Mouse (Mus musculus) liver, embryonic 16.5 days (tissue): ENCODE measurements around the gene Pygm. TPM values are rescaled to one million over a fixed set of nuclear protein-coding genes. Genes with fewer than 3 reads are reported as not detected.

Experiments
- ATAC-seq: fragments of 200-750 bp; cut with Nextera tagmentation; 2 replicates; pipeline ENCODE4 v1.8.0; 2017; ENCODE audit warnings: low read depth, mild to moderate bottlenecking, moderate number of reproducible peaks, moderate library complexity
- H3K27ac ChIP-seq: fragments of 300-500 bp; sonication (generic); 2 replicates; pipeline ENCODE4 v1.5.1; 2014; ENCODE audit warnings: mild to moderate bottlenecking, low read length
- H3K27me3 ChIP-seq: fragments of 300-500 bp; sonication (generic); 2 replicates; pipeline ENCODE4 v1.6.1; 2014; ENCODE audit warnings: low read depth, low read length, mixed read lengths; ENCODE audit not compliant: control insufficient read depth, insufficient read depth
- H3K36me3 ChIP-seq: fragments of 300-500 bp; sonication (generic); 2 replicates; pipeline ENCODE4 v1.6.1; 2014; ENCODE audit warnings: mild to moderate bottlenecking; ENCODE audit not compliant: control insufficient read depth, insufficient read depth
- H3K4me1 ChIP-seq: fragments of 300-500 bp; sonication (generic); 2 replicates; pipeline ENCODE4 v1.6.1; 2014; ENCODE audit warnings: low read depth, low read length, mixed read lengths; ENCODE audit not compliant: control insufficient read depth
- H3K4me2 ChIP-seq: fragments of 300-500 bp; sonication (generic); 2 replicates; pipeline ENCODE4 v1.6.1; 2014; ENCODE audit warnings: low read depth, low read length, mixed read lengths
- H3K4me3 ChIP-seq: fragments of 300-500 bp; sonication (generic); 2 replicates; pipeline ENCODE4 v1.5.1; 2014; ENCODE audit warnings: low read depth, mild to moderate bottlenecking, low read length
- H3K9ac ChIP-seq: fragments of 300-500 bp; sonication (generic); 2 replicates; pipeline ENCODE4 v1.6.1; 2014; ENCODE audit warnings: low read depth, low read length
- H3K9me3 ChIP-seq: fragments of 300-500 bp; sonication (generic); replicated peaks from 2 replicates; pipeline ENCODE4 v1.6.1; 2016; ENCODE audit warnings: low read length; ENCODE audit not compliant: control insufficient read depth
- WGBS: fragments of 180-500 bp; shearing (Covaris S2); extraction: QIAGEN DNeasy Blood & Tissue Kit; methylation state at CpG from one replicate; pipeline ENCODE4 v1.1.7; 2014; ENCODE audit not compliant: insufficient replicate concordance; 5-methylcytosine and 5-hydroxymethylcytosine counted together
- polyA plus RNA-seq: library from polyadenylated mRNA; unstranded; fragments of >200 nt; fragmentation: Nextera tagmentation; extraction: Ambion mirVana; gene quantifications from 2 replicates; pipeline ENCODE4 v1.2.1, GENCODE M21; 2015

The Pygm gene
- polyA plus RNA-seq, 1 experiment from 2014 or later, result 11.2 TPM

GRCm38 (mm10) chr19:6418984-6419692 is 34.9 kb downstream of the Pygm start:
- no peak overlapping the region for H3K9ac ChIP-seq
- no peaks in the 10 kb centered on the region for H3K9me3 ChIP-seq
- H3K36me3 ChIP-seq, result no peaks in the 10 kb centered on the region
- no peak overlapping the region for H3K4me3 ChIP-seq
- peaks cover 48% of the 10 kb centered on the region for H3K27me3 ChIP-seq
- 5% methylated on average over 20 of the region's 23 CpGs for WGBS
- 0 out of 2 replicates have a peak overlapping the region, but pooled peaks have one; percentile 79 for H3K4me2 ChIP-seq
- peaks cover 4% of the 10 kb centered on the region for H3K4me1 ChIP-seq
- H3K27ac ChIP-seq, result no peak overlapping the region
- ATAC-seq, result no peak

- H3K4me3 ChIP-seq, result no peak overlapping the region
- H3K27me3 ChIP-seq, result peaks cover 48% of the 10 kb centered on the region
- H3K9ac ChIP-seq, result no peak overlapping the region
- no peak overlapping the region for H3K27ac ChIP-seq
- 49% methylated on average over 9 of the region's 9 CpGs for WGBS
- H3K4me1 ChIP-seq, result peaks cover 4% of the 10 kb centered on the region
- H3K36me3 ChIP-seq, result no peaks in the 10 kb centered on the region
- no peak overlapping the region for H3K4me2 ChIP-seq
- ATAC-seq, result no peak
- no peaks in the 10 kb centered on the region for H3K9me3 ChIP-seq
These were observed 35.7 kb downstream of the Pygm start for GRCm38 (mm10) chr19:6419805-6420310.

- H3K9ac ChIP-seq, result no peak overlapping the region
- H3K4me2 ChIP-seq, result no peak overlapping the region
- no peaks in the 10 kb centered on the region for H3K9me3 ChIP-seq
- WGBS, result 46% methylated on average over 19 of the region's 19 CpGs
- H3K27ac ChIP-seq, result no peak overlapping the region
- no peak for ATAC-seq
- H3K36me3 ChIP-seq, result no peaks in the 10 kb centered on the region
- H3K4me3 ChIP-seq, result no peak overlapping the region
- peaks cover 4% of the 10 kb centered on the region for H3K4me1 ChIP-seq
- H3K27me3 ChIP-seq, result peaks cover 53% of the 10 kb centered on the region
These were observed 36.4 kb downstream of the Pygm start for GRCm38 (mm10) chr19:6420481-6421210.

- H3K9ac ChIP-seq, result no peak overlapping the region
- no peak overlapping the region for H3K27ac ChIP-seq
- peaks cover 59% of the 10 kb centered on the region for H3K27me3 ChIP-seq
- H3K4me3 ChIP-seq, result no peak overlapping the region
- no peaks in the 10 kb centered on the region for H3K9me3 ChIP-seq
- no peak for ATAC-seq
- H3K4me2 ChIP-seq, result no peak overlapping the region
- 57% methylated on average over 9 of the region's 9 CpGs for WGBS
- no peaks in the 10 kb centered on the region for H3K36me3 ChIP-seq
- peaks cover 4% of the 10 kb centered on the region; the same call in 1 of the 2 replicates for H3K4me1 ChIP-seq
These were observed 37.0 kb downstream of the Pygm start for GRCm38 (mm10) chr19:6421211-6421590.

GRCm38 (mm10) chr19:6422014-6422413 is 37.8 kb downstream of the Pygm start:
- Histone ChIP-seq H3K27ac (no peak overlapping the region), H3K4me3 (no peak overlapping the region), H3K27me3 (peaks cover 65% of the 10 kb centered on the region), H3K9ac (no peak overlapping the region), H3K36me3 (no peaks in the 10 kb centered on the region), H3K4me2 (no peak overlapping the region), H3K4me1 (peaks cover 4% of the 10 kb centered on the region; the same call in 1 of the 2 replicates), H3K9me3 (no peaks in the 10 kb centered on the region)
- WGBS, result 48% methylated on average over 7 of the region's 7 CpGs
- no peak for ATAC-seq

GRCm38 (mm10) chr19:6423241-6423640 is 39.0 kb downstream of the Pygm start:
- no peak for ATAC-seq
- Histone ChIP-seq H3K9me3 (no peaks in the 10 kb centered on the region), H3K36me3 (no peaks in the 10 kb centered on the region), H3K27ac (no peak overlapping the region), H3K4me2 (no peak overlapping the region), H3K27me3 (peaks cover 71% of the 10 kb centered on the region), H3K4me1 (peaks cover 6% of the 10 kb centered on the region), H3K9ac (no peak overlapping the region), H3K4me3 (no peak overlapping the region)
- WGBS, result 71% methylated on average over 16 of the region's 16 CpGs

GRCm38 (mm10) chr19:6424137-6424881 is 40.1 kb downstream of the Pygm start:
- H3K4me3 ChIP-seq, result no peak overlapping the region
- WGBS, result 42% methylated on average over 8 of the region's 8 CpGs
- peaks cover 71% of the 10 kb centered on the region for H3K27me3 ChIP-seq
- H3K4me1 ChIP-seq, result peaks cover 4% of the 10 kb centered on the region
- H3K9ac ChIP-seq, result no peak overlapping the region
- no peaks in the 10 kb centered on the region for H3K9me3 ChIP-seq
- H3K4me2 ChIP-seq, result no peak overlapping the region
- no peak for ATAC-seq
- no peaks in the 10 kb centered on the region for H3K36me3 ChIP-seq
- no peak overlapping the region for H3K27ac ChIP-seq

- Histone ChIP-seq H3K27me3 (peaks cover 71% of the 10 kb centered on the region), H3K36me3 (no peaks in the 10 kb centered on the region), H3K4me3 (no peak overlapping the region), H3K9me3 (no peaks in the 10 kb centered on the region), H3K4me1 (peaks cover 4% of the 10 kb centered on the region), H3K27ac (no peak overlapping the region), H3K9ac (no peak overlapping the region), H3K4me2 (no peak overlapping the region)
- ATAC-seq, result no peak
- 41% methylated on average over 5 of the region's 5 CpGs for WGBS
These were observed 41.4 kb downstream of the Pygm start for GRCm38 (mm10) chr19:6425595-6425994.
